8 mouse cellular contexts compared by ENCODE assay signal in genomic region chr9:66835097-66835480, GRCm38 (mm10). TPM values are rescaled to one million over a fixed set of nuclear protein-coding genes. Genes with fewer than 3 reads are reported as not detected.
DNase-seq lines count a peak whose midpoint lies in the region; ATAC-seq and TF ChIP-seq lines count a peak whose summit lies in the region.

No protein-coding gene starts in this region.

- no peaks in the 10 kb centered on the region for H3K9me3 ChIP-seq in heart, embryonic 13.5 days
- no peaks in the 10 kb centered on the region for H3K9me3 ChIP-seq in heart, postnatal 0 days (replicated peaks; ENCODE audit: control insufficient read depth, low read length)
- H3K9me3 ChIP-seq in lung, embryonic 16.5 days (ENCODE audit: control insufficient read depth, low read length), result no peaks in the 10 kb centered on the region

- H3K4me3 ChIP-seq in heart, embryonic 13.5 days, result peak overlapping the region; percentile 69
- H3K4me3 ChIP-seq in heart, postnatal 0 days (ENCODE audit: low read depth, low read length), result peak overlapping the region; percentile 66
- H3K4me3 ChIP-seq in lung, embryonic 16.5 days (ENCODE audit: low read length), result peak overlapping the region; percentile 79
- peak overlapping the region; percentile 92 for H3K4me3 ChIP-seq in testis, adult 2 months (ENCODE audit: control insufficient read depth, low read depth, low read length)

- 0% methylated on average over 24 of the region's 24 CpGs for WGBS in heart, embryonic 13.5 days
- 0% methylated on average over 24 of the region's 24 CpGs for WGBS in heart, postnatal 0 days
- WGBS in lung, embryonic 16.5 days, result 0% methylated on average over 24 of the region's 24 CpGs

- TF ChIP-seq POLR2A in testis, adult 2 months (IDR thresholded peaks at IDR 0.05; ENCODE audit: control insufficient read depth, low read depth, low read length), result no peak

- H3K4me1 ChIP-seq in heart, embryonic 13.5 days, result peaks cover 17% of the 10 kb centered on the region
- H3K4me1 ChIP-seq in heart, postnatal 0 days (ENCODE audit: control insufficient read depth, insufficient read depth), result peaks cover 10% of the 10 kb centered on the region
- H3K4me1 ChIP-seq in lung, embryonic 16.5 days (replicated peaks; ENCODE audit: control insufficient read depth, insufficient read depth, low read length), result peaks cover 16% of the 10 kb centered on the region
- peaks cover 8% of the 10 kb centered on the region for H3K4me1 ChIP-seq in testis, adult 2 months (ENCODE audit: control insufficient read depth, insufficient read depth, low read length)

- ATAC-seq in heart, embryonic 13.5 days (ENCODE audit: extremely low read depth, insufficient number of reproducible peaks, low FRiP score, low TSS enrichment), result peak; percentile 22
- peak; percentile 47 for ATAC-seq in heart, postnatal 0 days (ENCODE audit: insufficient read depth, low read depth)
- ATAC-seq in lung, embryonic 16.5 days (ENCODE audit: low read depth), result peak; percentile 65

- peak overlapping the region; percentile 100 for H3K4me2 ChIP-seq in heart, embryonic 13.5 days
- H3K4me2 ChIP-seq in heart, postnatal 0 days (ENCODE audit: low read depth, low read length), result peak overlapping the region; percentile 88
- peak overlapping the region; percentile 94 for H3K4me2 ChIP-seq in lung, embryonic 16.5 days (ENCODE audit: low read depth, low read length)

- 0 out of 2 replicates have a peak, but pooled peaks cover 5% of the 10 kb centered on the region for H3K27me3 ChIP-seq in heart, embryonic 13.5 days (replicated peaks)
- no peaks in the 10 kb centered on the region for H3K27me3 ChIP-seq in heart, postnatal 0 days (ENCODE audit: control insufficient read depth, insufficient read depth, low read length)
- H3K27me3 ChIP-seq in lung, embryonic 16.5 days (ENCODE audit: control insufficient read depth, insufficient read depth, low read depth, low read length), result no peaks in the 10 kb centered on the region
- no peaks in the 10 kb centered on the region for H3K27me3 ChIP-seq in testis, adult 2 months (ENCODE audit: control insufficient read depth, insufficient read depth, low read length)

- H3K27ac ChIP-seq in heart, embryonic 13.5 days (replicated peaks), result no peak overlapping the region
- H3K27ac ChIP-seq in heart, postnatal 0 days (ENCODE audit: low read depth), result no peak overlapping the region
- H3K27ac ChIP-seq in lung, embryonic 16.5 days (ENCODE audit: low read length), result no peak overlapping the region; the same call in 1 of the 2 replicates
- peak overlapping the region; percentile 79 for H3K27ac ChIP-seq in testis, adult 2 months (ENCODE audit: control insufficient read depth, insufficient read depth, low read depth, low read length)

- DNase-seq in heart, adult 11 months, result no peak
- peak; percentile 63 to 74 for DNase-seq in adrenal gland, postnatal 36 days
- no peak for DNase-seq in heart, postnatal 0 days (ENCODE audit: low spot score)
- DNase-seq in thymus, adult 18-20 months, result no peak
- DNase-seq in embryo, embryonic 10.5 days (ENCODE audit: low spot score), result no peak

- H3K9ac ChIP-seq in heart, embryonic 13.5 days, result peak overlapping the region; percentile 77
- H3K9ac ChIP-seq in heart, postnatal 0 days (replicated peaks; ENCODE audit: low read depth, low read length), result peak overlapping the region; percentile 41
- peak overlapping the region; percentile 68 for H3K9ac ChIP-seq in lung, embryonic 16.5 days (ENCODE audit: low read length)

- TF ChIP-seq EP300 in heart, postnatal 0 days (IDR thresholded peaks at IDR 0.05; ENCODE audit: low read depth), result no peak; the same call in 1 of the 2 replicates

- TF ChIP-seq CTCF in heart, postnatal 0 days (IDR thresholded peaks at IDR 0.05; ENCODE audit: low read depth), result no peak
- TF ChIP-seq CTCF in testis, adult 2 months (IDR thresholded peaks at IDR 0.05; ENCODE audit: control insufficient read depth, insufficient read depth, insufficient replicate concordance, low read depth, low read length), result no peak

- no peaks in the 10 kb centered on the region for H3K36me3 ChIP-seq in heart, embryonic 13.5 days
- no peaks in the 10 kb centered on the region for H3K36me3 ChIP-seq in heart, postnatal 0 days (replicated peaks; ENCODE audit: control insufficient read depth, insufficient read depth, low read length)
- no peaks in the 10 kb centered on the region for H3K36me3 ChIP-seq in lung, embryonic 16.5 days (ENCODE audit: control insufficient read depth, insufficient read depth, low read length)
- no peaks in the 10 kb centered on the region for H3K36me3 ChIP-seq in testis, adult 2 months (ENCODE audit: control insufficient read depth, insufficient read depth, low read length)

RNA-seq across cellular contexts. Expression of gene Aph1c, which starts 0.6 kb away (rescaled TPM):
- 1.7 and 1.8 TPM in 2 replicates for polyA plus RNA-seq in heart, embryonic 13.5 days (2015; fragmentation: Nextera tagmentation; extraction: Ambion mirVana)
- total RNA-seq in adrenal gland, postnatal 36 days (2021), result 10 to 100 TPM in 1 of 2 experiments, 1 to 10 TPM in 1; 6.6 to 11.4 TPM
- total RNA-seq in heart, postnatal 0 days (2014; rRNA removed; ENCODE audit: low replicate concordance), result 0.69 and 3.1 TPM in 2 replicates
- polyA plus RNA-seq in heart, postnatal 0 days (2015; fragmentation: Nextera tagmentation; extraction: Ambion mirVana), result 1.7 and 1.9 TPM in 2 replicates
- 6.1 and 8.7 TPM in 2 replicates for polyA plus RNA-seq in lung, embryonic 16.5 days (2015; fragmentation: Nextera tagmentation; extraction: Ambion mirVana)
- polyA plus RNA-seq in testis, adult 2 months (2012; rRNA removed), result 7.3 and 10.2 TPM in 2 replicates

RNA-seq across cellular contexts. Expression of gene Gm10647, which starts 38.2 kb away (rescaled TPM):
- 0.48 and 0.78 TPM in 2 replicates for polyA plus RNA-seq in heart, embryonic 13.5 days (2015; fragmentation: Nextera tagmentation; extraction: Ambion mirVana)
- under 1 TPM in 1 of 2 experiments, not detected in 1; 0.26 TPM for total RNA-seq in adrenal gland, postnatal 36 days (2021)
- total RNA-seq in heart, postnatal 0 days (2014; rRNA removed; ENCODE audit: low replicate concordance), result 0.08 TPM in 1 of 2 replicates, not detected in the other
- polyA plus RNA-seq in heart, postnatal 0 days (2015; fragmentation: Nextera tagmentation; extraction: Ambion mirVana), result 0.33 and 0.34 TPM in 2 replicates
- polyA plus RNA-seq in lung, embryonic 16.5 days (2015; fragmentation: Nextera tagmentation; extraction: Ambion mirVana), result 0.46 and 0.53 TPM in 2 replicates
- 0.12 and 0.20 TPM in 2 replicates for polyA plus RNA-seq in testis, adult 2 months (2012; rRNA removed)

RNA-seq across cellular contexts. Expression of gene Aph1b, which starts 39.8 kb away (rescaled TPM):
- 6.5 and 7.5 TPM in 2 replicates for polyA plus RNA-seq in heart, embryonic 13.5 days (2015; fragmentation: Nextera tagmentation; extraction: Ambion mirVana)
- total RNA-seq in adrenal gland, postnatal 36 days (2021), result 1 to 10 TPM; 4.7 to 5.5 TPM
- 5.9 and 6.0 TPM in 2 replicates for total RNA-seq in heart, postnatal 0 days (2014; rRNA removed; ENCODE audit: low replicate concordance)
- 5.4 and 5.8 TPM in 2 replicates for polyA plus RNA-seq in heart, postnatal 0 days (2015; fragmentation: Nextera tagmentation; extraction: Ambion mirVana)
- 6.6 and 9.2 TPM in 2 replicates for polyA plus RNA-seq in lung, embryonic 16.5 days (2015; fragmentation: Nextera tagmentation; extraction: Ambion mirVana)
- polyA plus RNA-seq in testis, adult 2 months (2012; rRNA removed), result 1.6 and 1.9 TPM in 2 replicates

Comparison
In these comparisons a context has a peak if more than half of its experiments do, and no peak if none do; other contexts are left out.
1. DNase-seq: peak in adrenal gland, postnatal 36 days (2 of 2); none in heart, adult 11 months (single experiment), heart, postnatal 0 days (single experiment), thymus, adult 18-20 months (0 of 2) and embryo, embryonic 10.5 days (single experiment).
2. Peak in every context shown above with its lines, with median percentiles within 50 percentile points of each other: ATAC-seq, H3K4me2 ChIP-seq, H3K4me3 ChIP-seq and H3K9ac ChIP-seq.